Comparison of ENCODE assay signal across 24 mouse cellular contexts in the genomic region with DNA sequence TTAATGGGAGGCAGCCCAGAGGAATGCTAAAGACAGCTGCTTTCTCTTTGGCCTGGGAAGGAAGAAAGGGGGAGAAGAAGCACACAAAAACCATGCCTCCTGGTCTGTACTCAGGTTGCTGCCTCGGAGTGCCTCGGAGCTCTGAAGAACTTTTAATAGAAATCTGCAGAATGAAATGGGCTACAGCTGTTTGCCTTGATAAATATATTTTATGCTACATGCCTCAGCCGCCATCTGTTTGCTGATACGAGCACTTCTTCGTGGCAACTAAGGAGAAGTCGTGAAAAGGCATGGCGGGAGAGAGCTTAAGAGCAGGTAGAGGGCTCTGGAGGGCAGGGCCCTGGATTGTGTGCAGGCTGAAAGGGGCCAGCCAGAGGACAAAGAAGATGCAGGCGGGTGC.
A peak's percentile ranks its signal among the peaks of the same experiment; 100 is the strongest.
DNase-seq lines count a peak whose midpoint lies in the region; ATAC-seq and TF ChIP-seq lines count a peak whose summit lies in the region.
"Had no signal": no experiment of that assay in that cellular context is flagged by ENCODE, and none has a peak within 500 bp of the region (broad histone marks: within the 10 kb centered on the region; RNA-seq: fewer than 3 reads in every experiment).

No protein-coding gene starts in this region.

- H3K36me3 ChIP-seq in limb, embryonic 12.5 days = no peaks in the 10 kb centered on the region
- no peaks in the 10 kb centered on the region for H3K36me3 ChIP-seq in limb, embryonic 10.5 days
- H3K36me3 ChIP-seq in limb, embryonic 13.5 days = no peaks in the 10 kb centered on the region
- no peaks in the 10 kb centered on the region for H3K36me3 ChIP-seq in limb, embryonic 14.5 days (ENCODE audit: control insufficient read depth, insufficient read depth, low read length)
- no peaks in the 10 kb centered on the region for H3K36me3 ChIP-seq in liver, embryonic 11.5 days (ENCODE audit: control insufficient read depth, insufficient read depth, low read length)
- H3K36me3 ChIP-seq: embryonic facial prominence, embryonic 12.5 days; embryonic facial prominence, embryonic 15.5 days; forebrain, embryonic 10.5 days; forebrain, embryonic 12.5 days had no signal

- no peaks in the 10 kb centered on the region for H3K4me1 ChIP-seq in limb, embryonic 12.5 days (replicated peaks)
- no peaks in the 10 kb centered on the region for H3K4me1 ChIP-seq in limb, embryonic 10.5 days
- 0 out of 2 replicates have a peak, but pooled peaks cover 9% of the 10 kb centered on the region for H3K4me1 ChIP-seq in limb, embryonic 13.5 days
- H3K4me1 ChIP-seq in limb, embryonic 14.5 days (ENCODE audit: control insufficient read depth, insufficient read depth, low read length) = peaks cover 4% of the 10 kb centered on the region; the same call in 1 of the 2 replicates
- no peaks in the 10 kb centered on the region for H3K4me1 ChIP-seq in liver, embryonic 11.5 days (replicated peaks; ENCODE audit: control insufficient read depth, insufficient read depth, low read length)
- H3K4me1 ChIP-seq: embryonic facial prominence, embryonic 12.5 days had no signal

- DNase-seq in frontal cortex, postnatal 25 days (ENCODE audit: low spot score in 2 of 2) = no peak
- DNase-seq in limb, embryonic 10.5 days (ENCODE audit: low spot score) = no peak
- DNase-seq in limb, embryonic 14.5 days (ENCODE audit: low spot score) = peak; percentile 40
- DNase-seq in liver, embryonic 11.5 days (ENCODE audit: low spot score) = no peak
- DNase-seq: adrenal gland, adult 2 months; adrenal gland, postnatal 10 days; adrenal gland, postnatal 25 days; cerebellum, adult 11 months; cerebellum, adult 18-20 months; cerebellum, adult 8-10 months; cerebellum, adult 9-11 months; cerebellum, postnatal 14 days; cerebellum, postnatal 36 days; embryo, embryonic 11 days; forebrain, postnatal 0 days had no signal

- H3K4me3 ChIP-seq in limb, embryonic 12.5 days (replicated peaks) = no peak overlapping the region
- no peak overlapping the region for H3K4me3 ChIP-seq in limb, embryonic 10.5 days
- no peak overlapping the region for H3K4me3 ChIP-seq in limb, embryonic 13.5 days
- no peak overlapping the region for H3K4me3 ChIP-seq in limb, embryonic 14.5 days (replicated peaks; ENCODE audit: low read length)
- H3K4me3 ChIP-seq in liver, embryonic 11.5 days (ENCODE audit: low read depth, low read length) = no peak overlapping the region
- H3K4me3 ChIP-seq: embryonic facial prominence, embryonic 12.5 days; embryonic facial prominence, embryonic 15.5 days; erythroblast, embryonic 14.5 days; forebrain, embryonic 10.5 days; forebrain, embryonic 12.5 days had no signal

- no peaks in the 10 kb centered on the region; the same call in 1 of the 2 replicates for H3K27me3 ChIP-seq in limb, embryonic 12.5 days
- H3K27me3 ChIP-seq in limb, embryonic 10.5 days (ENCODE audit: low read depth, poor library complexity, severe bottlenecking) = no peaks in the 10 kb centered on the region
- 0 out of 2 replicates have a peak, but pooled peaks cover 2% of the 10 kb centered on the region for H3K27me3 ChIP-seq in limb, embryonic 13.5 days
- H3K27me3 ChIP-seq in limb, embryonic 14.5 days (ENCODE audit: control insufficient read depth, insufficient read depth, low read length) = no peaks in the 10 kb centered on the region; the same call in 1 of the 2 replicates
- no peaks in the 10 kb centered on the region for H3K27me3 ChIP-seq in liver, embryonic 11.5 days (replicated peaks; ENCODE audit: control insufficient read depth, insufficient read depth, low read length)
- H3K27me3 ChIP-seq: embryonic facial prominence, embryonic 12.5 days; embryonic facial prominence, embryonic 15.5 days; forebrain, embryonic 12.5 days had no signal

- no peak overlapping the region for H3K9ac ChIP-seq in limb, embryonic 12.5 days (replicated peaks)
- H3K9ac ChIP-seq in limb, embryonic 13.5 days = peak overlapping the region; percentile 19; the same call in 1 of the 2 replicates
- no peak overlapping the region for H3K9ac ChIP-seq in limb, embryonic 14.5 days (ENCODE audit: low read depth, low read length, severe bottlenecking)
- no peak overlapping the region for H3K9ac ChIP-seq in liver, embryonic 11.5 days (ENCODE audit: low read depth, low read length)
- H3K9ac ChIP-seq: embryonic facial prominence, embryonic 12.5 days; embryonic facial prominence, embryonic 15.5 days; forebrain, embryonic 12.5 days; forebrain, postnatal 0 days had no signal

- 0 out of 2 replicates have a peak, but pooled peaks have one; percentile 1 for ATAC-seq in frontal cortex, adult (ENCODE audit: low TSS enrichment)
- no peak for ATAC-seq in limb, embryonic 12.5 days (ENCODE audit: insufficient number of reproducible peaks, insufficient read depth, low FRiP score, low TSS enrichment, low read depth)
- no peak for ATAC-seq in limb, embryonic 13.5 days (ENCODE audit: low FRiP score, low read depth)
- peak; percentile 34; the same call in 1 of the 2 replicates for ATAC-seq in limb, embryonic 14.5 days (ENCODE audit: low FRiP score, low read depth)
- no peak for ATAC-seq in liver, embryonic 11.5 days (replicated peaks; ENCODE audit: low FRiP score)
- ATAC-seq: forebrain, embryonic 14.5 days; forebrain, postnatal 0 days had no signal

- 65% methylated on average over 8 of the region's 8 CpGs for WGBS in limb, embryonic 12.5 days
- WGBS in limb, embryonic 10.5 days = 90% methylated on average over 8 of the region's 8 CpGs
- 47% methylated on average over 8 of the region's 8 CpGs for WGBS in limb, embryonic 13.5 days
- WGBS in limb, embryonic 14.5 days = 50% methylated on average over 8 of the region's 8 CpGs
- 80% methylated on average over 8 of the region's 8 CpGs for WGBS in liver, embryonic 11.5 days

- H3K27ac ChIP-seq in limb, embryonic 12.5 days = 0 out of 2 replicates have a peak overlapping the region, but pooled peaks have one; percentile 2
- H3K27ac ChIP-seq in limb, embryonic 10.5 days = no peak overlapping the region
- peak overlapping the region; percentile 39; the same call in 1 of the 2 replicates for H3K27ac ChIP-seq in limb, embryonic 13.5 days
- 0 out of 2 replicates have a peak overlapping the region, but pooled peaks have one; percentile 43 for H3K27ac ChIP-seq in limb, embryonic 14.5 days (replicated peaks; ENCODE audit: low read depth, low read length)
- no peak overlapping the region for H3K27ac ChIP-seq in liver, embryonic 11.5 days (ENCODE audit: low read depth, low read length)
- H3K27ac ChIP-seq: embryonic facial prominence, embryonic 12.5 days; embryonic facial prominence, embryonic 15.5 days; forebrain, embryonic 10.5 days; forebrain, embryonic 12.5 days had no signal

- no peaks in the 10 kb centered on the region for H3K9me3 ChIP-seq in limb, embryonic 12.5 days
- H3K9me3 ChIP-seq in limb, embryonic 10.5 days (replicated peaks) = no peaks in the 10 kb centered on the region
- no peaks in the 10 kb centered on the region for H3K9me3 ChIP-seq in limb, embryonic 13.5 days
- no peaks in the 10 kb centered on the region for H3K9me3 ChIP-seq in limb, embryonic 14.5 days (ENCODE audit: control insufficient read depth, low read length)
- no peaks in the 10 kb centered on the region for H3K9me3 ChIP-seq in liver, embryonic 11.5 days (ENCODE audit: control insufficient read depth, low read length)
- H3K9me3 ChIP-seq: embryonic facial prominence, embryonic 12.5 days; embryonic facial prominence, embryonic 15.5 days; forebrain, embryonic 10.5 days; forebrain, embryonic 12.5 days had no signal

- no peak overlapping the region for H3K4me2 ChIP-seq in limb, embryonic 12.5 days
- H3K4me2 ChIP-seq in limb, embryonic 13.5 days (replicated peaks) = no peak overlapping the region
- H3K4me2 ChIP-seq in limb, embryonic 14.5 days (replicated peaks; ENCODE audit: low read depth, low read length, severe bottlenecking) = no peak overlapping the region
- H3K4me2 ChIP-seq in liver, embryonic 11.5 days = no peak overlapping the region
- H3K4me2 ChIP-seq: embryonic facial prominence, embryonic 12.5 days; embryonic facial prominence, embryonic 15.5 days; forebrain, embryonic 12.5 days had no signal

- TF ChIP-seq POLR2A in limb, embryonic 14.5 days (IDR thresholded peaks at IDR 0.05; ENCODE audit: borderline replicate concordance, extremely low read depth, insufficient read depth, insufficient read length) = no peak

Comparison
In these comparisons a context has a peak if more than half of its experiments do, and no peak if none do; other contexts are left out.
1. ATAC-seq: peak in frontal cortex, adult (single experiment) and limb, embryonic 14.5 days (single experiment); none in limb, embryonic 12.5 days (single experiment), limb, embryonic 13.5 days (single experiment) and liver, embryonic 11.5 days (single experiment).
2. H3K27ac ChIP-seq: peak in limb, embryonic 12.5 days (single experiment), limb, embryonic 13.5 days (single experiment) and limb, embryonic 14.5 days (single experiment); none in limb, embryonic 10.5 days (single experiment) and liver, embryonic 11.5 days (single experiment).